Mouse (Mus musculus): ENCODE measurements at regions not wholly inside any gene's neighbourhood (a gene's known extent, or its start where the extent isn't known, plus 50 kb on each side); places are given as distances from the start of the nearest gene placed in this dataset.
A peak's percentile ranks its signal among the peaks of the same experiment; 100 is the strongest.

DNA sequence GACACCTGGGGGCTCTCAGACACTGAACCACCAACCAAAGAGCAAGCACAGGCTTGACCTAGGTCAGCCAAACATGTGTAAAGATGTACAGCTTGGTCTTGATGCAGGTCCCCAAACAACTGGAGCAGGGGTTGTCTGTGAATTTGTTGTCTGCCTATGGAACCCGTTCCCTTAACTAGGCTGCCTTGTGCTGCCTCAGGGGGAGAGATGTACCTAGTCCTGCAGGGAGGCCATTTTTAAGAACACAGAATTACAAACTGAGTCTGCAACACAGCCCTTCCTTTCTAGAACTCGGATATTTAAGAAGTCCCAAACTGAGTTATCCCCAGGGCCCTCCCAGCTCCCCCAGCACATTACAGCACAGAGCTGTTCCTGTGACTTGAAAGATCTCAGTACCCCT lies 57.5 kb upstream of the Lama4 start:
- ATAC-seq (ENCODE audit: low FRiP score) = no peak
- H3K4me3 ChIP-seq (replicated peaks) = no peak overlapping the region
- no peak overlapping the region for H3K4me2 ChIP-seq
- H3K9me3 ChIP-seq (replicated peaks) = no peaks in the 10 kb centered on the region
- H3K4me1 ChIP-seq = 0 out of 2 replicates have a peak, but pooled peaks cover 9% of the 10 kb centered on the region
- peak overlapping the region; percentile 70 for H3K27ac ChIP-seq (replicated peaks)
- WGBS = 78% methylated on average over 2 of the region's 2 CpGs
- H3K27me3 ChIP-seq (replicated peaks) = no peaks in the 10 kb centered on the region
- H3K36me3 ChIP-seq = no peaks in the 10 kb centered on the region
- no peak overlapping the region for H3K9ac ChIP-seq (replicated peaks)

- no peaks in the 10 kb centered on the region for H3K9me3 ChIP-seq (replicated peaks)
- 55% methylated on average over 9 of the region's 9 CpGs for WGBS
- H3K27ac ChIP-seq (replicated peaks) = peak overlapping the region; percentile 70
- no peak overlapping the region for H3K4me2 ChIP-seq
- H3K36me3 ChIP-seq = no peaks in the 10 kb centered on the region
- H3K4me3 ChIP-seq (replicated peaks) = no peak overlapping the region
- H3K9ac ChIP-seq (replicated peaks) = no peak overlapping the region
- no peaks in the 10 kb centered on the region for H3K27me3 ChIP-seq (replicated peaks)
- 0 out of 2 replicates have a peak, but pooled peaks cover 9% of the 10 kb centered on the region for H3K4me1 ChIP-seq
- peak; percentile 76; the same call in 1 of the 2 replicates for ATAC-seq (ENCODE audit: low FRiP score)
Measured at GRCm38 (mm10) chr10:38908277-38908676, 57.0 kb upstream of the Lama4 start.

DNA sequence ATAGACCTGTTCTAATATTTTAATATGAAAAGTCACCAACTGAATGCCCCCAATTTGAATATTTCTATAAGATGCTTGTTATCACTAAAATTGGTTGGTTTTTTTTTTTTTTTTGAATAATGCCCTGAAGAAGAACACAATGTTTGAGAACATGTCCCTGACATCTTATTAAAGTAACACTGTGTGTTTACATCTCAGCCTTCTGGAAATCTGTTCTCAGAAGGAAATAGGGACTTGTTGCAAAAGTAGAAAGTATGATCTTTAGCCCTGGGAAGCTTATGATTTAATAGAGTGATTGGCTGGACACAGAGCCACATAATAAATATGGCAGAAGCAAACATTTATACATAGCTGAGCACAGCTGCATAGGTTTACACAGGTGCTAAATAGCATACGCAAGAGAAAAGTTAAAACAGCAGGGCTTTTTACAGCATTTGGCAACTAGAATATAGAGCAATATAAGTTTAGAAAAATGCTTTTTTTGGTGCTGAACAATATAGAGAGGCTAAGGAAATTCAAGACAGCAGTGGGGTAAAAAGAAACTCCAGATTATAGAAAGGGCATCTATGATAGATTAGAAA lies 56.1 kb upstream of the Lama4 start:
- Histone ChIP-seq H3K4me2 (no peak overlapping the region), H3K4me3 (replicated peaks) (no peak overlapping the region), H3K9me3 (replicated peaks) (no peaks in the 10 kb centered on the region), H3K27ac (replicated peaks) (no peak overlapping the region), H3K36me3 (no peaks in the 10 kb centered on the region), H3K27me3 (replicated peaks) (no peaks in the 10 kb centered on the region), H3K9ac (replicated peaks) (no peak overlapping the region), H3K4me1 (0 out of 2 replicates have a peak, but pooled peaks cover 9% of the 10 kb centered on the region)
- no peak for ATAC-seq (ENCODE audit: low FRiP score)
- WGBS = 78% methylated on average over 1 of the region's 1 CpGs

GRCm38 (mm10) chr10:38909843-38910242 lies 55.5 kb upstream of the Lama4 start:
- no peak overlapping the region for H3K27ac ChIP-seq (replicated peaks)
- H3K36me3 ChIP-seq = no peaks in the 10 kb centered on the region
- H3K9ac ChIP-seq (replicated peaks) = no peak overlapping the region
- no peak for ATAC-seq (ENCODE audit: low FRiP score)
- H3K9me3 ChIP-seq (replicated peaks) = no peaks in the 10 kb centered on the region
- H3K4me1 ChIP-seq = 0 out of 2 replicates have a peak, but pooled peaks cover 9% of the 10 kb centered on the region
- no peaks in the 10 kb centered on the region for H3K27me3 ChIP-seq (replicated peaks)
- WGBS = 58% methylated on average over 2 of the region's 2 CpGs
- H3K4me2 ChIP-seq = no peak overlapping the region
- no peak overlapping the region for H3K4me3 ChIP-seq (replicated peaks)

- Histone ChIP-seq H3K36me3 (no peaks in the 10 kb centered on the region), H3K4me3 (replicated peaks) (no peak overlapping the region), H3K27ac (replicated peaks) (no peak overlapping the region), H3K27me3 (replicated peaks) (no peaks in the 10 kb centered on the region), H3K9me3 (replicated peaks) (no peaks in the 10 kb centered on the region), H3K4me2 (no peak overlapping the region), H3K9ac (replicated peaks) (no peak overlapping the region), H3K4me1 (0 out of 2 replicates have a peak, but pooled peaks cover 6% of the 10 kb centered on the region)
- no peak for ATAC-seq (ENCODE audit: low FRiP score)
- 85% methylated on average over 2 of the region's 2 CpGs for WGBS
Measured at GRCm38 (mm10) chr10:38913013-38913412, 52.3 kb upstream of the Lama4 start.

Measured in neural tube, embryonic 15.5 days (tissue).